Mouse (Mus musculus) splenic B cell, adult 2 months (primary cell): ENCODE measurements around the gene Ubash3b.

ENCODE experiments used
- DNase-seq: peaks from one replicate; pipeline ENCODE4 v3.0.0-alpha.2; 2011; ENCODE audit warnings: low read depth, low spot score
- H3K27me3 ChIP-seq: 2 replicates; pipeline ENCODE4 v1.6.1; 2012; ENCODE audit warnings: mild to moderate bottlenecking, low read length, moderate library complexity, mixed read lengths; ENCODE audit not compliant: control insufficient read depth, poor library complexity, insufficient read depth, severe bottlenecking
- H3K36me3 ChIP-seq: 2 replicates; pipeline ENCODE4 v1.6.1; 2012; ENCODE audit warnings: mild to moderate bottlenecking, low read length, moderate library complexity, mixed read lengths; ENCODE audit not compliant: control insufficient read depth, poor library complexity, insufficient read depth, severe bottlenecking

Gene Ubash3b

GRCm38 (mm10) chr9:41011512-41012436 is 149.7 kb downstream of the Ubash3b start:
- no peak for DNase-seq
- Histone ChIP-seq H3K36me3 (no peaks in the 10 kb centered on the region), H3K27me3 (no peaks in the 10 kb centered on the region)

- DNase-seq, result no peak
- H3K27me3 ChIP-seq, result no peaks in the 10 kb centered on the region
- no peaks in the 10 kb centered on the region for H3K36me3 ChIP-seq
Measured at GRCm38 (mm10) chr9:41007785-41008184, 153.7 kb downstream of the Ubash3b start.

- no peaks in the 10 kb centered on the region for H3K36me3 ChIP-seq
- DNase-seq, result no peak
- H3K27me3 ChIP-seq, result no peaks in the 10 kb centered on the region
Measured at GRCm38 (mm10) chr9:41004415-41004814, 157.1 kb downstream of the Ubash3b start, which contains the start of gene Crtam. Gene Crtam, minus strand, starts transcription at chr9:41004628.

GRCm38 (mm10) chr9:40997116-40997779 is 164.2 kb downstream of the Ubash3b start:
- no peak for DNase-seq
- Histone ChIP-seq H3K36me3 (no peaks in the 10 kb centered on the region), H3K27me3 (no peaks in the 10 kb centered on the region)

GRCm38 (mm10) chr9:40994075-40994474 is 167.4 kb downstream of the Ubash3b start:
- no peaks in the 10 kb centered on the region for H3K27me3 ChIP-seq
- H3K36me3 ChIP-seq, result no peaks in the 10 kb centered on the region
- DNase-seq, result no peak

- Histone ChIP-seq H3K36me3 (no peaks in the 10 kb centered on the region), H3K27me3 (no peaks in the 10 kb centered on the region)
- DNase-seq, result no peak
Measured at GRCm38 (mm10) chr9:40991511-40991910, 170.0 kb downstream of the Ubash3b start.

GRCm38 (mm10) chr9:40989940-40990588 is 171.4 kb downstream of the Ubash3b start:
- peak; percentile 71 for DNase-seq
- H3K27me3 ChIP-seq, result no peaks in the 10 kb centered on the region
- H3K36me3 ChIP-seq, result no peaks in the 10 kb centered on the region

- Histone ChIP-seq H3K27me3 (no peaks in the 10 kb centered on the region; the same call in 1 of the 2 replicates), H3K36me3 (no peaks in the 10 kb centered on the region)
- DNase-seq, result no peak
Measured at GRCm38 (mm10) chr9:40984313-40984712, 177.2 kb downstream of the Ubash3b start.

GRCm38 (mm10) chr9:40983758-40984157 is 177.7 kb downstream of the Ubash3b start:
- no peak for DNase-seq

GRCm38 (mm10) chr9:40982480-40982879 is 179.0 kb downstream of the Ubash3b start:
- Histone ChIP-seq H3K27me3 (no peaks in the 10 kb centered on the region; the same call in 1 of the 2 replicates), H3K36me3 (no peaks in the 10 kb centered on the region)
- DNase-seq, result no peak

More at GRCm38 (mm10) chr9:40983758-40984157, 177.7 kb downstream of the Ubash3b start:
- Histone ChIP-seq H3K36me3 (no peaks in the 10 kb centered on the region), H3K27me3 (no peaks in the 10 kb centered on the region; the same call in 1 of the 2 replicates)

- DNase-seq, result no peak
- no peaks in the 10 kb centered on the region for H3K36me3 ChIP-seq
- no peaks in the 10 kb centered on the region for H3K27me3 ChIP-seq
Measured at GRCm38 (mm10) chr9:40974042-40974801, 187.3 kb downstream of the Ubash3b start.

- Histone ChIP-seq H3K27me3 (no peaks in the 10 kb centered on the region), H3K36me3 (no peaks in the 10 kb centered on the region)
- DNase-seq, result no peak
Measured at GRCm38 (mm10) chr9:40964418-40964714, 197.1 kb downstream of the Ubash3b start.

GRCm38 (mm10) chr9:40963586-40964417 is 197.7 kb downstream of the Ubash3b start, which contains the start of gene Jhy:
Gene Jhy, minus strand, starts transcription at chr9:40964118.
- DNase-seq, result no peak
- Histone ChIP-seq H3K27me3 (no peaks in the 10 kb centered on the region), H3K36me3 (no peaks in the 10 kb centered on the region)
